Mouse (Mus musculus): ENCODE results near the gene Stox2.

Gene Stox2

GRCm38 (mm10) chr8:47306372-47306771, 139.8 kb downstream of the Stox2 start:
- DNase-seq (ENCODE audit: extremely low read depth, insufficient read length, low spot score), result no peak

GRCm38 (mm10) chr8:47305880-47306279, 140.3 kb downstream of the Stox2 start:
- no peak for DNase-seq (ENCODE audit: extremely low read depth, insufficient read length, low spot score)

- DNase-seq (ENCODE audit: extremely low read depth, insufficient read length, low spot score), result no peak
Observed at GRCm38 (mm10) chr8:47298460-47298859, 147.7 kb downstream of the Stox2 start.

- no peak for DNase-seq (ENCODE audit: extremely low read depth, insufficient read length, low spot score)
Observed at GRCm38 (mm10) chr8:47289641-47290040, 156.5 kb downstream of the Stox2 start.

- DNase-seq (ENCODE audit: extremely low read depth, insufficient read length, low spot score), result no peak
Observed at GRCm38 (mm10) chr8:47288866-47289541, 157.2 kb downstream of the Stox2 start.

- peak; percentile 13 for DNase-seq (ENCODE audit: extremely low read depth, insufficient read length, low spot score)
Observed at GRCm38 (mm10) chr8:47288131-47288865, 157.9 kb downstream of the Stox2 start.

- DNase-seq (ENCODE audit: extremely low read depth, insufficient read length, low spot score), result no peak
Observed at GRCm38 (mm10) chr8:47287641-47288130, 158.5 kb downstream of the Stox2 start.

- DNase-seq (ENCODE audit: extremely low read depth, insufficient read length, low spot score), result no peak
Observed at GRCm38 (mm10) chr8:47287201-47287621, 159.0 kb downstream of the Stox2 start.

- DNase-seq (ENCODE audit: extremely low read depth, insufficient read length, low spot score), result no peak
Observed at GRCm38 (mm10) chr8:47286081-47286700, 160.0 kb downstream of the Stox2 start.

GRCm38 (mm10) chr8:47285435-47285834, 160.7 kb downstream of the Stox2 start:
- DNase-seq (ENCODE audit: extremely low read depth, insufficient read length, low spot score), result no peak

GRCm38 (mm10) chr8:47284329-47285326, 161.5 kb downstream of the Stox2 start:
- no peak for DNase-seq (ENCODE audit: extremely low read depth, insufficient read length, low spot score)

- no peak for DNase-seq (ENCODE audit: extremely low read depth, insufficient read length, low spot score)
Observed at GRCm38 (mm10) chr8:47279898-47280297, 166.3 kb downstream of the Stox2 start.

GRCm38 (mm10) chr8:47278211-47278610, 168.0 kb downstream of the Stox2 start:
- DNase-seq (ENCODE audit: extremely low read depth, insufficient read length, low spot score), result no peak

GRCm38 (mm10) chr8:47268931-47269330, 177.2 kb downstream of the Stox2 start:
- no peak for DNase-seq (ENCODE audit: extremely low read depth, insufficient read length, low spot score)

- DNase-seq (ENCODE audit: extremely low read depth, insufficient read length, low spot score), result no peak
Observed at GRCm38 (mm10) chr8:47268062-47268822, 177.9 kb downstream of the Stox2 start.

GRCm38 (mm10) chr8:47263070-47263843, 182.9 kb downstream of the Stox2 start:
- no peak for DNase-seq (ENCODE audit: extremely low read depth, insufficient read length, low spot score)

- DNase-seq (ENCODE audit: extremely low read depth, insufficient read length, low spot score), result no peak
Observed at GRCm38 (mm10) chr8:47260751-47261474, 185.2 kb downstream of the Stox2 start.

- no peak for DNase-seq (ENCODE audit: extremely low read depth, insufficient read length, low spot score)
Observed at GRCm38 (mm10) chr8:47250832-47251231, 195.3 kb downstream of the Stox2 start.

Measured in 3134 (cell line).